Mouse (Mus musculus) liver, postnatal 0 days (tissue): ENCODE measurements around the gene Awat1.

Source experiments
- CTCF ChIP-seq: sonication (generic); IDR thresholded peaks from 2 replicates; pipeline ENCODE4 v1.5.1; 2016; ENCODE audit warnings: antibody characterized with exemption, low read depth
- EP300 ChIP-seq: IDR thresholded peaks from 2 replicates; pipeline ENCODE4 v1.6.1; 2016; ENCODE audit warnings: antibody characterized with exemption, low read depth, mild to moderate bottlenecking

GRCm38 (mm10) chrX:100618488-100618887 lies 46.4 kb downstream of the Awat1 start:
- no peak for TF ChIP-seq EP300
- no peak for TF ChIP-seq CTCF
